Mouse (Mus musculus) myocyte (in vitro differentiated cells): Measurements from ENCODE around the gene Chst8. TPM values are rescaled to one million over a fixed set of nuclear protein-coding genes. Genes with fewer than 3 reads are reported as not detected.

Experiments used
- H3K27me3 ChIP-seq: one replicate; pipeline ENCODE4 v1.6.1; 2011; ENCODE audit not compliant: control insufficient read depth, insufficient read depth, insufficient read length
- H3K36me3 ChIP-seq: one replicate; pipeline ENCODE4 v1.6.1; 2011; ENCODE audit not compliant: control insufficient read depth, insufficient read depth
- H3K4me2 ChIP-seq: one replicate; pipeline ENCODE4 v1.6.1; 2011; ENCODE audit warnings: low read depth, control low read depth
- H3K4me3 ChIP-seq: one replicate; pipeline ENCODE4 v1.5.1; 2011; ENCODE audit warnings: mild to moderate bottlenecking, control low read depth, moderate library complexity
- H3K79me2 ChIP-seq: one replicate; pipeline ENCODE4 v1.6.1; 2011; ENCODE audit not compliant: control insufficient read depth, insufficient read depth
- H3ac ChIP-seq: one replicate; pipeline ENCODE4 v1.6.1; 2011; ENCODE audit not compliant: control insufficient read depth, insufficient read length
- CEBPB ChIP-seq: IDR thresholded peaks from 2 replicates; pipeline ENCODE4 v1.6.1; 2011; ENCODE audit warnings: mild to moderate bottlenecking, moderate library complexity; ENCODE audit not compliant: poor library complexity, insufficient read depth, severe bottlenecking
- E2F4 ChIP-seq: IDR thresholded peaks from one replicate; pipeline ENCODE4 v1.6.1; 2011; ENCODE audit warnings: mild to moderate bottlenecking, control low read depth, moderate library complexity; ENCODE audit not compliant: insufficient read depth
- MAX ChIP-seq: IDR thresholded peaks from one replicate; pipeline ENCODE4 v1.6.1; 2011; ENCODE audit warnings: low read depth, mild to moderate bottlenecking, control low read depth
- MYOD1 ChIP-seq, 3 experiments: IDR thresholded peaks; one replicate each; pipeline ENCODE4 v1.6.1; 2011; ENCODE audit warnings: control low read depth in 2 of 3, low read depth in 2 of 3, mild to moderate bottlenecking in 2 of 3, moderate library complexity in 1 of 3; ENCODE audit not compliant: insufficient read length in 2 of 3, control insufficient read depth in 1 of 3
- MYOG ChIP-seq, 3 experiments: IDR thresholded peaks; one replicate each; pipeline ENCODE4 v1.6.1; 2011; ENCODE audit warnings: control low read depth in 2 of 3, low read depth in 2 of 3, mild to moderate bottlenecking in 2 of 3; ENCODE audit not compliant: insufficient read length in 2 of 3, control insufficient read depth in 1 of 3, insufficient read depth in 1 of 3
- POLR2A ChIP-seq: IDR thresholded peaks from one replicate; pipeline ENCODE4 v1.6.1; 2011; ENCODE audit warnings: low read depth, mild to moderate bottlenecking, control low read depth, moderate library complexity; ENCODE audit not compliant: insufficient read length
- POLR2AphosphoS2 ChIP-seq: IDR thresholded peaks from one replicate; pipeline ENCODE4 v1.6.1; 2011; ENCODE audit warnings: low read depth, control low read depth; ENCODE audit not compliant: insufficient read length
- REST ChIP-seq: IDR thresholded peaks from one replicate; pipeline ENCODE4 v1.6.1; 2011; ENCODE audit warnings: mild to moderate bottlenecking, control low read depth, moderate library complexity; ENCODE audit not compliant: insufficient read depth, insufficient read length
- SRF ChIP-seq: IDR thresholded peaks from one replicate; pipeline ENCODE4 v1.6.1; 2011; ENCODE audit warnings: low read depth; ENCODE audit not compliant: control insufficient read depth, insufficient read length
- TCF12 ChIP-seq: IDR thresholded peaks from one replicate; pipeline ENCODE4 v1.6.1; 2011; ENCODE audit warnings: mild to moderate bottlenecking, control low read depth; ENCODE audit not compliant: poor library complexity, insufficient read depth, severe bottlenecking
- TCF3 ChIP-seq: IDR thresholded peaks from one replicate; pipeline ENCODE4 v1.6.1; 2011; ENCODE audit warnings: low read depth, control low read depth; ENCODE audit not compliant: insufficient read length
- USF1 ChIP-seq: IDR thresholded peaks from one replicate; pipeline ENCODE4 v1.6.1; 2011; ENCODE audit warnings: low read depth, mild to moderate bottlenecking, control low read depth, moderate library complexity
- polyA plus RNA-seq: library from polyadenylated mRNA; unstranded; fragments of >200 nt; fragmentation: generic; extraction: Trizol; gene quantifications from one replicate; pipeline ENCODE4 v1.2.1, GENCODE M21; 2012; ENCODE audit warnings: missing spikeins

Chst8 gene
- polyA plus RNA-seq, 1 experiment: not detected

GRCm38 (mm10) chr7:34781988-34782387 lies 30.5 kb downstream of the Chst8 start:
- H3K4me2 ChIP-seq: no peak overlapping the region
- no peak overlapping the region for H3K4me3 ChIP-seq
- H3ac ChIP-seq: no peak overlapping the region
- H3K79me2 ChIP-seq: no peaks in the 10 kb centered on the region
- no peaks in the 10 kb centered on the region for H3K36me3 ChIP-seq
- peaks cover 8% of the 10 kb centered on the region for H3K27me3 ChIP-seq
- TF ChIP-seq POLR2AphosphoS2: no peak
- no peak for TF ChIP-seq MYOD1 (IDR thresholded peaks at IDR 0.05; ENCODE audit: control insufficient read depth in 1 of 3, insufficient read length in 2 of 3, low read depth in 2 of 3)
- TF ChIP-seq MAX: no peak
- TF ChIP-seq USF1: no peak

- Histone ChIP-seq H3K36me3 (no peaks in the 10 kb centered on the region), H3K79me2 (no peaks in the 10 kb centered on the region), H3K4me3 (no peak overlapping the region), H3K4me2 (no peak overlapping the region), H3K27me3 (peaks cover 8% of the 10 kb centered on the region), H3ac (no peak overlapping the region)
- TF ChIP-seq REST: no peak
These were observed 31.3 kb downstream of the Chst8 start for GRCm38 (mm10) chr7:34781217-34781616.

GRCm38 (mm10) chr7:34778426-34778825 lies 34.1 kb downstream of the Chst8 start:
- no peak overlapping the region for H3K4me3 ChIP-seq

GRCm38 (mm10) chr7:34775659-34776058 lies 36.9 kb downstream of the Chst8 start:
- Histone ChIP-seq H3ac (no peak overlapping the region), H3K4me3 (no peak overlapping the region), H3K4me2 (no peak overlapping the region), H3K36me3 (no peaks in the 10 kb centered on the region), H3K79me2 (no peaks in the 10 kb centered on the region), H3K27me3 (peaks cover 29% of the 10 kb centered on the region)
- TF ChIP-seq REST (no peak), POLR2AphosphoS2 (no peak), TCF12 (no peak), USF1 (no peak), E2F4 (no peak), TCF3 (no peak), MYOD1 (IDR thresholded peaks at IDR 0.05; ENCODE audit: control insufficient read depth in 1 of 3, insufficient read length in 2 of 3, low read depth in 2 of 3) (no peak), CEBPB (no peak), SRF (no peak)

More at GRCm38 (mm10) chr7:34778426-34778825, 34.1 kb downstream of the Chst8 start:
- Histone ChIP-seq H3K4me2 (no peak overlapping the region), H3K36me3 (no peaks in the 10 kb centered on the region), H3K27me3 (peaks cover 23% of the 10 kb centered on the region), H3ac (no peak overlapping the region), H3K79me2 (no peaks in the 10 kb centered on the region)
- no peak for TF ChIP-seq SRF
- no peak for TF ChIP-seq REST
- no peak for TF ChIP-seq E2F4
- TF ChIP-seq MYOG (IDR thresholded peaks at IDR 0.05; ENCODE audit: control insufficient read depth in 1 of 3, insufficient read depth in 1 of 3, insufficient read length in 2 of 3, low read depth in 2 of 3): no peak
- no peak for TF ChIP-seq POLR2AphosphoS2
- TF ChIP-seq POLR2A: no peak
- no peak for TF ChIP-seq USF1
- no peak for TF ChIP-seq CEBPB
- no peak for TF ChIP-seq TCF12
- no peak for TF ChIP-seq MAX
- TF ChIP-seq TCF3: no peak
- TF ChIP-seq MYOD1 (IDR thresholded peaks at IDR 0.05; ENCODE audit: control insufficient read depth in 1 of 3, insufficient read length in 2 of 3, low read depth in 2 of 3): no peak

GRCm38 (mm10) chr7:34774947-34775346 lies 37.6 kb downstream of the Chst8 start:
- TF ChIP-seq TCF3 (no peak), POLR2AphosphoS2 (no peak), REST (no peak), E2F4 (no peak), MAX (no peak), TCF12 (no peak)
- Histone ChIP-seq H3K27me3 (peaks cover 29% of the 10 kb centered on the region), H3K36me3 (no peaks in the 10 kb centered on the region), H3K79me2 (no peaks in the 10 kb centered on the region), H3ac (no peak overlapping the region), H3K4me3 (no peak overlapping the region), H3K4me2 (no peak overlapping the region)

- H3K79me2 ChIP-seq: no peaks in the 10 kb centered on the region
- no peak for TF ChIP-seq TCF3
- no peak for TF ChIP-seq E2F4
- TF ChIP-seq POLR2AphosphoS2: no peak
- TF ChIP-seq POLR2A: no peak
- TF ChIP-seq TCF12: no peak
- TF ChIP-seq SRF: no peak
- no peak for TF ChIP-seq CEBPB
- TF ChIP-seq MYOG (IDR thresholded peaks at IDR 0.05; ENCODE audit: control insufficient read depth in 1 of 3, insufficient read depth in 1 of 3, insufficient read length in 2 of 3, low read depth in 2 of 3): no peak
- no peak for TF ChIP-seq MYOD1 (IDR thresholded peaks at IDR 0.05; ENCODE audit: control insufficient read depth in 1 of 3, insufficient read length in 2 of 3, low read depth in 2 of 3)
- no peak for TF ChIP-seq MAX
- TF ChIP-seq REST: no peak
- TF ChIP-seq USF1: no peak
- H3K4me2 ChIP-seq: no peak overlapping the region
- H3ac ChIP-seq: no peak overlapping the region
- no peaks in the 10 kb centered on the region for H3K36me3 ChIP-seq
- H3K27me3 ChIP-seq: peaks cover 33% of the 10 kb centered on the region
- H3K4me3 ChIP-seq: no peak overlapping the region
These were observed 38.5 kb downstream of the Chst8 start for GRCm38 (mm10) chr7:34774020-34774419.
